ENCODE assay signal across 16 mouse cellular contexts in genomic region chr9:5410988-5411568, GRCm38 (mm10).
"Had no signal": no experiment of that assay in that cellular context is flagged by ENCODE, and none has a peak within 500 bp of the region (broad histone marks: within the 10 kb centered on the region; RNA-seq: fewer than 3 reads in every experiment).

No protein-coding gene starts in this region.

- H3K4me3 ChIP-seq: midbrain, embryonic 13.5 days; midbrain, embryonic 15.5 days; neural tube, embryonic 13.5 days; stomach, embryonic 15.5 days had no signal

- H3K4me1 ChIP-seq: midbrain, embryonic 15.5 days; neural tube, embryonic 13.5 days; stomach, embryonic 15.5 days had no signal

- ATAC-seq: midbrain, embryonic 13.5 days; midbrain, embryonic 15.5 days had no signal

- H3K27ac ChIP-seq: liver, embryonic 14.5 days; midbrain, embryonic 13.5 days; midbrain, embryonic 15.5 days; neural tube, embryonic 13.5 days; stomach, embryonic 15.5 days; stomach, postnatal 0 days had no signal

- H3K9me3 ChIP-seq: midbrain, embryonic 13.5 days; midbrain, embryonic 15.5 days; neural tube, embryonic 13.5 days; stomach, embryonic 15.5 days had no signal

- H3K27me3 ChIP-seq: midbrain, embryonic 13.5 days; midbrain, embryonic 15.5 days; neural tube, embryonic 13.5 days; stomach, embryonic 15.5 days had no signal

- H3K9ac ChIP-seq: liver, embryonic 14.5 days; lung, embryonic 14.5 days; midbrain, embryonic 13.5 days; midbrain, embryonic 15.5 days; neural tube, embryonic 13.5 days; stomach, embryonic 15.5 days had no signal

- H3K4me2 ChIP-seq: lung, embryonic 14.5 days; midbrain, embryonic 11.5 days; midbrain, embryonic 13.5 days; midbrain, embryonic 15.5 days; neural tube, embryonic 13.5 days; stomach, embryonic 15.5 days had no signal

- H3K36me3 ChIP-seq: midbrain, embryonic 13.5 days; midbrain, embryonic 15.5 days; neural tube, embryonic 13.5 days; stomach, embryonic 15.5 days had no signal

- DNase-seq: lung, adult 18-20 months; lung, embryonic 14.5 days; lung, postnatal 10 days; lung, postnatal 4 days; retina, postnatal 1 day; right cerebral cortex, adult 18-20 months; thymus, adult 2 months; thymus, postnatal 25 days; thymus, postnatal 4 days had no signal
